Mouse (Mus musculus) spleen, postnatal 36 days (tissue): ENCODE data around the gene Ugt1a7c.

Experiments
- DNase-seq, 2 experiments: peaks; one replicate each; pipeline ENCODE4 v3.0.0; 2022; ENCODE audit warnings: low spot score in 2 of 2, mixed read lengths in 1 of 2

The Ugt1a7c gene

GRCm38 (mm10) chr1:88235894-88236415 is 141.1 kb downstream of the Ugt1a7c start:
- DNase-seq, result no peak

DNA sequence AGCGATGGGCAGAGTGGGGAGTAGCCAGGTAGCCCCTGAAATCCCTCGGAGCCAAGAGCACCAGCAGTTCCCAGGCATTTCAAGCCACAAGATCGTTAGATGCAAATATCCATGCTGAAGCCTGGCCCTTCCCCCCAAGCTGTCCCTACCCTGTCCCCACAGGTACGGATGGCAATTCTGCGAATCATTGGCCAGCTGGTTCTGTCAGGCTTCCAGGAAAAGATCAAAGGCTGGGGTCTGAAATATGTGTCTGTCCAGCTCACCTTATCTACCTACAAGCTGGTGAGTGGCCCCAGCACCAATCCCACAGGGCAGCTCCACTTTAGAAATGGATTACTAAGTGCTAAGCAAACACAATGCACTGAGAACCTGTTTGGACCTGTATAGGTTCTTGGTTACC is 142.4 kb downstream of the Ugt1a7c start:
- DNase-seq, result no peak

GRCm38 (mm10) chr1:88238771-88239170 is 143.9 kb downstream of the Ugt1a7c start:
- DNase-seq, result no peak

- DNase-seq, result no peak
Measured at GRCm38 (mm10) chr1:88240072-88240471, 145.2 kb downstream of the Ugt1a7c start.

DNA sequence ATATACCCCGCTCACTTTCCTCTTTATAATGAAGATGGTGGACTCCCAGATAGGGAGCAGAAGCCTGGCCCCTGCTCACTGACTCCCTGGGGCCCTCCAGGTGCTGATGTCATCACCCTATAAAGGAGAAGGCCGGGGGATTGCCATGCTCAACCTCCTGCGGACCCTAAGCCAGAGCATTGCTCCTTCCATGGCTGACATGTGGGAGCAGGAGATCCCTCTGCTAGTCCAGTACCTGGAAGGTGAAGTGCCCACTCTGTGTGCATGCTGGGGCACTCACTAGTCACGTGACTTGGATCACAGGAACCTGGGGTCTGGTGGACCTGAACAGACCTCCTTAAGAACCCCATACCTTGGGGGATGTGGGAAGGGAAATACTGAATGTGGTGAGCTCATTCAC is 145.7 kb downstream of the Ugt1a7c start:
- no peak for DNase-seq

DNA sequence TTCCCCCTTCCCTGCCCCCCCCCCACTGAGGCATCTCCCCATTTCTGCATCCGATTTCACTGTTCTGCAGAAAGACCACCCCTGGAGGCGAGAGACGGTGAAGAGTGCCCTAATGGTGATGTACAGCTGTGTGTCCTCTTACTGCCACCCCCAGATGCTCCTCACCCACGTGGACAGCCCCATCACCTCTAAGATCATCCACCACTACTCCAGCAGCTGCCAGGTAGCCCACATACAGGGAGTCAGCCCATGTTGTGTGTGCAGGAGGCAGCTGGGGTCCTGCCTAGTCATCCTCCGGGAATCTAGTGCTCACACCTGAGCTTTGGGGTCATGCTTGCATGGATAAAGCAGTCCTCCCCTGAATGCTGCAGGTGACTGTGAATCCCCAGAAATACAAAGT is 149.0 kb downstream of the Ugt1a7c start:
- no peak for DNase-seq

DNA sequence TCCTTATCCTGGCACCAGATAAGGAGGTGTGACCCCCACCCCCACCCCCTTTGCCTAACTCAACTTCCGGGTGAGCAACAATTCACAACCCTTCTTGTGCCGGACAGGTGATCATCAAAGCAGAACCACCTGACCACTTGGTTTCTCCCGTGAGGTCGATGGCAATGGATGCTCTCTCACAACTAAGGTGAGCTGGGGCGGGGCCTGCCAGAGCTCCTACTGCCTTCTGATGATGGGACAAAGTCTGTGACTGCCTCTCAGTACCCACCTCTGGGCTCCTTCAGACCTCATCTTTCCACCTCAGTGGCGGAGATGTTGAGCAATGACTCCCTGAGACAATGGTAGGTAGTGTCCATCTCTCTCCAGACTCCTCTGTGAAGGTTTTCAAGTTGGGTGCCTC is 151.0 kb downstream of the Ugt1a7c start:
- no peak for DNase-seq

DNA sequence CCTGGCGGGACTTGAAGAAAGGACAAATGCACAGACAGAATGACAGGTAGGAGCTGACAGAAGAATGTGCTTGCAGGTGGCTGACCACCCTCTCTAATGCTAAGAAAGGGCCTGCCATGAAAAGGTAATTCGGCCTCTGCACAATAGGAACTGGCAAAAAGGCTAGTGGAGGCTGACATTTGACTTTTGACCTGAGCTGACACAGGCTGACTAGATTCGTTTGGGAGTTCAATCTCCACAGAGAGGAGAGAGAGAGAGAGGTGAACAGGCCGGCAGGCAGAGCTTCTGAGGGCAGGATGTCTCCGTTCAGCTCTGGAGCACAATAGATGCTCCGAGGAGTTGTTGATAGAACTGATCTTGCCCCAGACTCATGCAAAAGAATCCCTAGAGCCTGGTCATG is 151.5 kb downstream of the Ugt1a7c start:
- DNase-seq, result no peak

GRCm38 (mm10) chr1:88247660-88248059 is 152.8 kb downstream of the Ugt1a7c start:
- DNase-seq, result no peak

DNA sequence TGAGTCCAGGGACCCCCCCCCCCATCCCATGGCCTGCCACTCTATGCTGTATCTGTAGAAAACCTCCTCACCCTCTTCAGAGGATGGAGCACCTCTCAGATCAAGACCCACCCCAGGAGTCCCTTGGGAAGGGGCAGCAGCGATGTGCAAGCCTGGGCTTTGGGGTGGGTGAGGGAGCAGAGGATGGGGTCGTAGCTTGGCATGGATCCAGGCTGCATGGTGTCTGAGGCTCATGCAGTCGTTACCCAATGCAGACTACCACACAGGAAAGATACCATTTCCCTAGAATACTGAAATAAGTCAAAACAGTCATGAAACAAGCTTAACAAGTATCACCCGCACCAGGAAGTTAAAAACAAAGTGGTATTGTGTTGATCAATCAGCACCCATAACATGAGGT is 153.8 kb downstream of the Ugt1a7c start:
- DNase-seq, result no peak

DNA sequence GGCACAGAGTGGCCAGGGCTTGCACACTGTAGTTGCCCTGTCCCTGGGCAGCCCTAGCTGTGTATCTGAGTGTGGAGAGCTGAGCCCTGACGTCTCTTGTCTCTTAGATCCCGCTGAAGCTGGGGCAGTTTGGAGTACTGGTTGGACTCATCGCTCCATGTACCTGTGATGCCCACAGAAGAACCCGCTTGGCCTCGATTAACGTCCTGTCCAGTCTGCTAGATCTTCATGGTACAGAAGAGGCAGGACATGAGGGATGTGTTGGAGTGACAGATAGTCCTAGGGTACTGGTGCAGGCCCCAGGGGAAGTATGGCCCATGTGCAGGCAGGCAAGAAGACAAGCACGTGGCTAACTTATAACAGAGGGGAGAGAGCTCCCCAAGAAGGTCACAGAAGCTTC is 154.7 kb downstream of the Ugt1a7c start:
- DNase-seq, result no peak

DNA sequence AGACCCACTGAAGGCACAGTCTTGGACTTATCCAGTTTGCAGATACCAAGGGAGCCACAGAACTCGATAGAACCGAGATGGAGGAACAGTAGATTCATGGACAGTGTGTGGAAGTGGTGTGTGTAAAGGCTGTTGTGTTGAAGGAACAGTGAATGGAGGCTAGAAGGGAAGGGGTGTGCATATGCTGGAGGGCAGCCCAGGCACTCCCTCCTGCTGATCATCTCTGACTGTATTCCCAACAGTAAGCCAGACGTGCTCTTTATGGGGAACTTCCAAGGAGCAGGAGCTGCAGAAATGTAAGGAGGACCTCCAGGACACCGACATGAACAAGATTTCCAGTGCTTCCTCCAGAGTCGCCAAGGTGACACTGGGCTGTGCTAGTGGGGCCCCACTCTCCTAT is 155.2 kb downstream of the Ugt1a7c start:
- no peak for DNase-seq

GRCm38 (mm10) chr1:88253106-88253505 is 158.2 kb downstream of the Ugt1a7c start:
- DNase-seq, result no peak

- no peak for DNase-seq
Measured at GRCm38 (mm10) chr1:88253540-88253939, 158.7 kb downstream of the Ugt1a7c start.

DNA sequence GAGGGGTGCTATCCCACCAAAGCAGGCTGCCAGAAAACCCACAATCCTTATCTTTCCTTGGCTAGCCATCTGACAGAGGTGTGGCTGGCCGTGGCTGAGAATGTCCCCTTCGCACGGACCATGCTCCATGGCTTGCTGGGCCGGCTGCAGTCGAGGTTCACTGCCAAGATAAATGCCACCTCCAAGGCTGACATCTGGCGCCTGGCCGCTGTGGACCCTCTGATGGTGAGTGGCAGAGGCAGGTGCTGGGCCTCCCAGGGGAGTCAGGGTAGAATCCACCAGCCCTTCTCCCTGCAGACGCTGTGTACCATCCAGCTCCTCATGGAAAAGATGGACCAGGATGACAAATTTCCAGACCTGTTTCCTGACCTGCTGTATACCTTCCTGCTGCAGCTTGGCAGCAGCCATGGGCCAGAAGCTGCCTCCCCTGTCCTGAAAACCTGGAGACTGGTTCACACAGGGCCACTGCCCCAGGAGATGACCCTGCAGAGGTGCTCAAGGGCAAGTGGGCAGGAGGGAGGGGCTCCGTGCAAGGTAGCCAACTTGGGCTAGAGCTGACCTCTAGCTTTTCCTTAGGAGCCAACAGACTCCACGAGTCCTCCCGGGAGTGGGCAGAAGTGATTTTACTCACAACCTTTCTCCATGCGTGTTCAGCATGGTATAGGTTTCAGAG is 160.1 kb downstream of the Ugt1a7c start:
- DNase-seq, result no peak

- DNase-seq, result no peak
Measured at GRCm38 (mm10) chr1:88255466-88255857, 160.6 kb downstream of the Ugt1a7c start.

DNA sequence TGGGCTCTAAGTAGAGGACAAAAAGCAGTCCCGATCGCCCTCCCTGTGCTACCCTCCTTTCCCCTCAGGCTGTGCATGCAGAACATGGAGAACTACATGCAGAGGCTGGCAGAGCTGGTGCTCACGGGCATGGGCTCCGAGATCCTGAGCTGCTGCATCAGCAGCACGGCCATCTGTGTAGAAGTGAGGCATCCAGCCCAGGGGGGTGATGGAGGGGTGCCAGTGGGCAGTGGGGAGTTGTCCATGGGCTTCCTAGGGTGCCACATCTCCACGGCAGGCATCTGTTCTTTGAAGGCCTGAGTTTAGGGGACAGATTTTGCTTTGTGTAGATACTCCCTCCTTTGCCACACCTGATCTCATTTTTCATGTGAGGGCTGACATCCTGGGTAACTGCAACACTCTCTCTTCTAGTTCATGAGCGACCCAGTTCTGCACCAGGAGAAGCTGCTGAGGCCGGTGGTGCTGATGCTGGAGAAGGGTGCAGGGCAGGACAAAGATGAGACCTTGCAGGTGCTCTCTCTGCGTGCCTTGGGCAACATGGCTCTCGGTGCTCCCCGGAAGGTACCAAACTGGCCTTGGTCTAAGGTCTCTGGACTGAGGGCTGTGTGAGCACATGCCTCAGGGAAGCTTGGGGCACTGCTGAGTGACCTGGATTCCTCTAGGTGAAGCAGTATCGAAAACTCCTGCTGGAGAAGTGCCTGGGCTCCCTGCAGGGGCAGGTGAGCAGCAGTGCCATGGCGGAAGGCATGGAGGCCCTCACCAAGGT is 161.3 kb downstream of the Ugt1a7c start:
- DNase-seq, result no peak

DNA sequence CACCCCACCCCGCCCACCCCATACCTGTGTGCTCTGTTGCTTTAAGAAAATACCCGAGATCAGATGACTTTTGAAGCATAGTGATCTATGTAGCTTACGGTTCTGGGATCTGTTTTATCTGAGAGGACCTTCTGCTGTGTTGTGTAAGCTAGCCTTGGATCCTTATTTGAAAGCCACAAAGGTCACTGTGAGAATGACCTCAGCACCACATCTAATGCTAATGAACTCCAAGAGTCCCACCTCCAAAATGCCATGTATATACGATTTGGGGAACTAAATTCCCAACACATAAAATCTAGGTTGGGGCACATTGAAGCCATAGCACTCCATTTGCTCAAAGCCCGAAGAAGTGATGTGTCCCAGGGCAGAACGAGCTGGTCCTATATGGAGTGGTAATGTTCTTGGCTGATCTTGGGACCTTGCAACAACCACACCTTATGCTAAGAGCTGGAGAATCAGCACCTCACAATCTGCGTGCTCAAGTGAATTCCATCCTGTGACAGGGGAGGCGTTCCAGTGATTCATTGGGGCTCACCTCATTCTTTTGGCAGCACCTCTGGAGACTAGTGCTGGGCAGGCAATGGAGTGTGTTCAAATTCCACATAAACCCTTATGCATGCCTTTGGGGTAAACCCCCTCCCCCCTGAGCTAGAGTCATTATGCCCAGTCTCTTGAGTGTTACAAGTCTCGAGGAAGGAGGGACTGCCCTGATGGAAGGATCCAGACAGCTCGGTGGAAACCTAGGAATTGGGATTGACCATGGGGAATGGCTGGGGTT is 162.2 kb downstream of the Ugt1a7c start:
- DNase-seq, result no peak

DNA sequence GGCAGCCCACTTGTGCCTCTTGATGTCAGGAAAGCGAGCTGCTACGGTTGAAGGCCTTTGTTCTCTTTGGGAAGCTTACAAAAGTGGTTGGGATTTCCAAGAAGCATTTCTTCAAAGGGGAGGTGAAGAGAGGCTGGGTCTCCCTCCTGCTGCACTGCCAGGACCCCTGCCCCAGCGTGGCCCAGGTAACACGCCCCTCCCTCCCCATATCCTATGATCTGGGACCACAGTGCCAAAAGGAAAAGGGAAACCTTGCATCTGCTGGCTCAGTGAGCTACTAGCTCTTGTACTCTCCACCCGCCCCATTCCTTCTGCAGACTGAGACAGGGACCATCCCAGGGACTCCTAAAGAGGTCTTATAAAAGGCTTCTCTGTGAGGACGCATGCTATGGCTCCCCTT is 162.8 kb downstream of the Ugt1a7c start:
- DNase-seq, result no peak

- DNase-seq, result no peak
Measured at GRCm38 (mm10) chr1:88258361-88258760, 163.5 kb downstream of the Ugt1a7c start.

DNA sequence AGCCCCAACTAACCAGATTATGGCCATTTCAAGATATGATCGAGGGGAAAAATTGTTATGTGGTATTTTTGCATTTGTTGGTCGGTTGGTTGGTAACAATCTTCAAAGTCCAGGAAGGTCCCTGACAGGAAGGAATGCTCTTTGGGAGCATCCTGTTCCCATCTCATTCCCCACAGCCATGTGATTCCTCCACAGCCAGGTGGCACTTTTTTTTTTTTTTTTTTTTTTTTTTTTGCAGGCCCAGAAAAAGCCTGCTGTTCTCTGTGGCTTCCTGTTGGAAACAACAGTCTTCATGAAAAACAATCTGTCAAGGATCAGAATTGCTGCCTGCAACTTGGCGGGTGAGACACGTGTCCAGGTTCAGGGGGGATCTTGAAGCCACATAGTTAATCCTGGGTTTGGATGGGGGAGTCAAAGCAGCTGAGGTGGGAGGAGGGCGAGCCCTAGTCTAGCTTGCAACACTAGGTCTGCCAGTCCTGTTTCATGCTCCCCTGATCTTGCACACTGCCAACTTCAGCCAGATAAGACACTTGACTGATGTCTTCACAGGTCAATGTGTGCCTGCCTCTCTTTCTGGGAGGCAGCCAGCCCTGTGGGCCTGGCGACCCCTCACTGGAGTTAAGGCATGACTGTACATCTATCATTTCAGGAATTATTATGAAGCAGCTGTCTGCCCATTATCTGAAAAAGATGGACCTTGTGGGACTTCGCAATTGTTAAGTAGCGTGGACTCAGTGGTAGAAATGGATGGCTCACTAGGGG is 164.2 kb downstream of the Ugt1a7c start:
- DNase-seq, result no peak

GRCm38 (mm10) chr1:88259643-88260024 is 164.8 kb downstream of the Ugt1a7c start:
- DNase-seq, result no peak
